Mouse (Mus musculus) A20 (cell line): ENCODE data around the gene Hes7.
"Not testable (repeated sequence)": the region's sequence is repeated elsewhere in the genome, so short reads cannot be mapped to it uniquely, and the experiment has no call there.

ENCODE experiments used
- DNase-seq: peaks from one replicate; pipeline ENCODE4 v3.0.0-alpha.2; 2011; ENCODE audit warnings: low read depth, low spot score

Gene Hes7

GRCm38 (mm10) chr11:69088103-69088855, 31.9 kb upstream of the Hes7 start, which contains the start of gene Vamp2:
Vamp2 (plus strand) TSS chr11:69088490.
- DNase-seq, result peak; percentile 90

- DNase-seq, result peak; percentile 54
Observed at GRCm38 (mm10) chr11:69088856-69089615, 31.2 kb upstream of the Hes7 start.

- no peak for DNase-seq
Observed at GRCm38 (mm10) chr11:69089616-69090290, 30.5 kb upstream of the Hes7 start.

GRCm38 (mm10) chr11:69090367-69090766, 29.8 kb upstream of the Hes7 start:
- no peak for DNase-seq

- DNase-seq, result no peak
Observed at GRCm38 (mm10) chr11:69091566-69092385, 28.4 kb upstream of the Hes7 start.

- DNase-seq, result peak; percentile 81
Observed at GRCm38 (mm10) chr11:69092386-69092751, 27.8 kb upstream of the Hes7 start.

- DNase-seq, result no peak
Observed at GRCm38 (mm10) chr11:69092871-69093270, 27.3 kb upstream of the Hes7 start.

- DNase-seq, result not testable (repeated sequence)
Observed at GRCm38 (mm10) chr11:69093856-69094255, 26.3 kb upstream of the Hes7 start.

- DNase-seq, result peak; percentile 99
Observed at GRCm38 (mm10) chr11:69094697-69095429, 25.3 kb upstream of the Hes7 start, which contains the start of gene Per1. Per1 (plus strand) TSS chr11:69095217.

GRCm38 (mm10) chr11:69095511-69096231, 24.5 kb upstream of the Hes7 start:
- DNase-seq, result peak; percentile 81

- no peak for DNase-seq
Observed at GRCm38 (mm10) chr11:69096360-69096986, 23.7 kb upstream of the Hes7 start.

GRCm38 (mm10) chr11:69096987-69097900, 23.0 kb upstream of the Hes7 start:
- DNase-seq, result peak; percentile 79

- DNase-seq, result peak; percentile 56
Observed at GRCm38 (mm10) chr11:69098039-69098761, 22.0 kb upstream of the Hes7 start.

GRCm38 (mm10) chr11:69098762-69099091, 21.5 kb upstream of the Hes7 start:
- peak; percentile 98 for DNase-seq

GRCm38 (mm10) chr11:69099177-69099914, 20.9 kb upstream of the Hes7 start:
- DNase-seq, result no peak

- peak; percentile 97 for DNase-seq
Observed at GRCm38 (mm10) chr11:69099915-69100345, 20.3 kb upstream of the Hes7 start.
